Mouse (Mus musculus): ENCODE measurements around the gene Shd.

DNA sequence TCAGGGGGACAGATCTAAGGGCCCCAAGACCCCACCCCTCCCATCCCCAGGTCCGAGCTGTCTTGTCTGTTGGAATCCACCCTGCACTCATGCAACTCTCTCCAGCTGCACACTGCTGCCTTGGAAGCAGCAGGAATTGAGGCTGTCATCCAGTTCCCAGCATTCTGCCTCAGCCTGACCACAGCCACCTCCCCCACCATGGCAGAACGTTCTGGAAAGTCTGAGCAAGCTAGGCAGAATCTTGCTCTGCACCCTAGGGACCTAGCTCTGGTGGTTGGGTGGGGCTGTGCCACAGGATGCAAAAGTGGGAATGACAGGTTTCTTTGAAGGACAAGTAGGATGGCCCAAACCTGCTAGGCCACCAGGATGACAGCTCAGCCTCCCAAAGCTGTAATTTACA, 54.2 kb downstream of the Shd start:
- TF ChIP-seq CTCF (IDR thresholded peaks at IDR 0.05; ENCODE audit: borderline replicate concordance, insufficient read depth, low read depth, low read length) (no peak), POLR2A (IDR thresholded peaks at IDR 0.05; ENCODE audit: borderline replicate concordance, insufficient read depth, low read length) (no peak)
